Mouse (Mus musculus) urinary bladder, postnatal 36 days (tissue): ENCODE results near the gene Acy3.
"Not testable (repeated sequence)": the region's sequence is repeated elsewhere in the genome, so short reads cannot be mapped to it uniquely, and the experiment has no call there.

Experiments
- DNase-seq, 2 experiments: peaks; one replicate each; pipeline ENCODE4 v3.0.0; 2022; ENCODE audit warnings: low spot score in 2 of 2, mixed read lengths in 1 of 2

Gene Acy3

GRCm38 (mm10) chr19:3974608-3975007, 11.8 kb upstream of the Acy3 start:
- DNase-seq = not testable (repeated sequence)

DNA sequence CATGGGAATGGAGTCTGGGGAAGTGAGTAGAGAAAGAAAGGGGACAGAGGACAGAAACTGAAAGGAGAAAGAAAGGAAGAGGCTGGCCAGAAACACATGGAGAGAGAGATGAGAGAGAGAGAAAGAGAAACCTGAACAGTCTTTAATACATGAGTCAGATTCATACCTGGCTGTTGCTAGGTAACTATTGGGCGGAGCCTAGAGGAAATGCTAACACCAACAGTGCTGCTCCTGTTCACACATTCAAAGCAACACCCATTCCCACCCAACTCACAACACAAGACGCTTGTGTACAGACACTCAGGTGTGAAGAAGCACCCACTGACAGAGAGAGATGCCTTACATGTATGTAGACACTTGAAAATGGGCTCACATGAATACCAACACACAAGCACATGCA, 10.5 kb upstream of the Acy3 start:
- no peak for DNase-seq

DNA sequence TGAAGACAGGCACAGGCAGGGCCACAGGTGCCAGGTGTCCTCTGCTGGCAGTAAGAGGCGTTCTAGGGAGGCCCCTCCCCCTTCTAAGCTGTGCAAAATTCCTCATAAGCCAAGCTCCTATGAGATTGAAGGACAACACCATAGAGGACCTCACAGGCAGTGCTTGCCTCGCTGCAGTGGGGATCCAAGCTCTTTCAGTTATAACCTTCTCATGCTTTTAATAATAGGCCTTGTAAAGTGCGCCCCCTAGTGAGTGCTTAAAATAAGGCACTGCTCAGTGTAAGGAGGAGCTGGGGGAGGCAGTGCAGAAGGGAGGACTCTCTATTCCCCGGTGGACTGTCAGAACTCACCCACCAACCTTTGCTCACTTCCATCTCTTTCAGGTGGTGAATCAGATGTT, 6.1 kb upstream of the Acy3 start:
- DNase-seq = peak; percentile 58 to 77

- DNase-seq = no peak
These were observed 5.5 kb upstream of the Acy3 start for GRCm38 (mm10) chr19:3980917-3981316.

DNA sequence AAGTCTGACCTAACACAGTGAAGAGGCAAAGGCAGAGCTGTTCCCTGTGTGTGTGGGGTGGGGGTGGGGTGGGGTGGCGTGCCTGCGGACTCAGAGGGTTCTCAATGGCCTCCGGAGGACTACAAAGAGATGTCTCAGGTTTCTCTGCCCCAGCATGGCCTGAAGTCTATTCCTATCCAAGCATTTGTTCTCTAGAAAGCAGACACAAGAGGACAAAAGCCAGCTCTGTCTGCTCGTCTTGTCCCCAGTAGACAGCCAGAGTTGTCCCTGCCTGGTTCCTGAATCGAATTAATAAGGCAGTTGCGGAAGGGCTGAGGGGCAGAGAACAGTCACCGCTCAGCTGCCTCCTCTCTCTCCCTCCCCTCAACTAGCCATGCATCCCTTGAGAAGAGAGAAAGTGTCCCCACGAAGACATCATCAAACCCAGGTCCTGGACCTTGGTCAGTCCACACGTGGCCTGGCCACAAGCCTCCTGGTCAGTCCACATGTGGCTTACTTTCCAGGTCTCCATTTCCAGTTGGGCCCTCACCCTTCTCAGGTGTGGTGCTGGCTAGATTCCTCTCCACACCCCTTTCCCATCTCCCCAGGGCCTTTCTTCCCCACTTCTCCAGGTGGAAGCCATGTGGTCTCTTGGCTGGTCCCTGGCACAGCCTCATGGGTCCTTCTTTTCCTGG, 2.7 kb upstream of the Acy3 start:
- DNase-seq = no peak

- DNase-seq = no peak
These were observed 1.1 kb upstream of the Acy3 start for GRCm38 (mm10) chr19:3985261-3985681.

GRCm38 (mm10) chr19:3988066-3988465, 1.7 kb downstream of the Acy3 start:
- DNase-seq = no peak

- no peak for DNase-seq
These were observed 2.4 kb downstream of the Acy3 start for GRCm38 (mm10) chr19:3988750-3989149.

- DNase-seq = no peak
These were observed 4.4 kb downstream of the Acy3 start for GRCm38 (mm10) chr19:3990804-3991203.

- no peak for DNase-seq
These were observed 5.2 kb downstream of the Acy3 start for GRCm38 (mm10) chr19:3991562-3991961.

DNA sequence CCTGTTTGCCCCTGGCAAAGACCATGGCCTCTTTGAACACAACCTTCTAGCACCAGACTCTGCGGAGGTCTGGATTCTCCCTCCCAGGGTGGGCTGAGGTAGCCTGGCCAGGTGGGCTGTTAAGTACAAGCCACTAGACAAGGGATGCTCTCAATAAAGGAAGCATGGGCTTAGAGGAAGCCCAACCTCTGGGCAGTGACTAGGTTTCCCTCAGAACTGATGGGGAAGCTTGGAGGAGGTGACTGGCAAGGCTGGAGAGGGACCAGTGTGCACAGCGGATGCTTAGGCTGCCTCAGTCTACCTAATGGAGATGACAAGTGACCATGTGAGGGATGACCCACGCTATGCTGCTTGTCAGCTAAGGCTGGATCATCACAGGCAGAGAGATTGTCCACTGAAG, 5.6 kb downstream of the Acy3 start:
- DNase-seq = no peak

GRCm38 (mm10) chr19:3992416-3992815, 6.0 kb downstream of the Acy3 start, which contains the start of gene Tbx10:
TSS of gene Tbx10 (plus strand) at chr19:3992752.
- DNase-seq = no peak

GRCm38 (mm10) chr19:3994932-3995331, 8.6 kb downstream of the Acy3 start:
- DNase-seq = no peak

DNA sequence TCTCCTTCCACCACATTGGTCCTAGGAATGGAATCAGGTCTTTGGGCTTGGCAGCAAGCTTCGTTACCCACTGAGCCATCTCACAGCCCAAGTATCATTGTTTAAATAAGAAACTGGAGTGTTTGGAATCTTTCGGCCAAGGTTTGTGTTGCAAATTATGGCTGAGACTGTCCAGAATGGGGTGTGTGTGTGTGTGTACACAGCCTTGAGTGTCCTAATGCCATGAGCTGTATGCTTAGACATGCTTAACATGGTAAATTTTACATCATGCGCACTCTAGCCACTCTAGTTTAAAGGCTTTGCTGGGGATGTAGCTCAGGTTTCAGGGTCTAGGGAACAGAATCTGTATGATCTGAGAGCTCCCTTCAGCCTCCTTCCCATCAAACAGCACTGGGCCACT, 9.1 kb downstream of the Acy3 start:
- DNase-seq = no peak

- no peak for DNase-seq
These were observed 9.7 kb downstream of the Acy3 start for GRCm38 (mm10) chr19:3996106-3996505.

- DNase-seq = no peak
These were observed 10.4 kb downstream of the Acy3 start for GRCm38 (mm10) chr19:3996747-3997146.

GRCm38 (mm10) chr19:3997231-3997630, 10.9 kb downstream of the Acy3 start:
- no peak for DNase-seq

GRCm38 (mm10) chr19:3998335-3998734, 12.0 kb downstream of the Acy3 start:
- DNase-seq = no peak

GRCm38 (mm10) chr19:3999121-3999730, 12.9 kb downstream of the Acy3 start:
- DNase-seq = no peak

DNA sequence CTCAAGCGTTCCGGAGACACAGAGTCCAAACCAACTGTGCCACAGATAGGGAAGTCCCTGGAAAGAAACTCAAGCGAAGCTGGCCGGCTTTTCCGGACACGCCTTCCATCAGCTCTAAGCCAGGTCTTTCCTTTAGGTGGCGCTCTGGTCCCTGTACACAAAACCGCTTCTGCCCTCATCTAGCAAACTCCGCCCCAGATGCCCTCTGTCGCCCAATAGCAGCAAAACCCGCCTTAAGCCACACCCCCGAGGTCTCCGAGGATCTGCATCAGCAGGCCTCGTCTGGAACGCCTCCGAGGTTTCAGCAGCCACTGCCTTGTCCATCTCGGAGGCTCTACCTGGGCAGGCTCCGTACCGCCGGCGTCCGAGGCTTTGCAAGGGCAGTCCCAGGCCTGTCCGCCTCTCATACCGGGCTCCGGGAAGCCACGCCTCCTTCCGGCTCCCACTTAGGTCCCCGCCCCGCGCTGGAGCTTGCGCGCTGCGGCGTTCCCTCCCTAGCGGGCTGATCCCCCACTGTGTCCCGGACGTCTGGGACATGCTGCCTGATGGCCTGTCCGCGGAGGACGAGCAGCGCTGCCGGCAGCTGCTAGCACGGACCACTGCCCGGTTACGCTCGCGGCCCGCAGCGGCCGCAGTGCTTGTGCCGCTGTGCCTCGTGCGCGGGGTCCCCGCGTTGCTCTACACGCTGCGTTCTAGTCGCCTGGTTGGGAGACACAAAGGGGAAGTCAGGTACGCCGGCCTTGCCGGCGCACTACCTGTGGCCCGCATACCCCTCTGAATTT, 13.9 kb downstream of the Acy3 start, which contains the start of the genes Nudt8 and Gm49405:
Gene Nudt8, plus strand, starts transcription at position 462 of the 782 bp plus-strand sequence.
Gene Gm49405, plus strand, starts transcription at position 508 of the 782 bp plus-strand sequence.
- DNase-seq = peak; percentile 95 to 97

- DNase-seq = no peak
These were observed 14.7 kb downstream of the Acy3 start for GRCm38 (mm10) chr19:4000949-4001525.

DNA sequence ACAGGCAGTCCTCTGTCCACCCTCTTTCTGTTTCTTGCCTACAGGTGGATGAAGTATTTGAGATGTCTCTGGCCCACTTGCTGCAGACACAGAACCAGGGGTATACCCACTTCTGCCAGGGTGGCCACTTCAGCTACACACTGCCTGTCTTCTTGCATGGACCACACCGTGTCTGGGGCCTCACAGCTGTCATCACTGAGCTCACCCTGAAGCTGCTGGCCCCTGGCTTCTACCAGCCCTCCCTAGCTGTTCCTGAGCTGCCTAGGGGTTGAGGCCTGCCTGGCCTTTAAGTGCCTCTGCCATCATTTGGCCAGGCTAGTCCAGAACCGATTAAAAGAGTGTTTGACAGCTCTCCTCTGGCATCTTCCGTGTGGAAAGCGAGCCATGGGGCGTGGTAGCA, 15.4 kb downstream of the Acy3 start:
- no peak for DNase-seq
